Mouse (Mus musculus): ENCODE results near the gene Esr1. TPM values are rescaled to one million over a fixed set of nuclear protein-coding genes. Genes with fewer than 3 reads are reported as not detected.

The Esr1 gene
- polyA plus RNA-seq, 2 experiments = 0.06 to 0.29 TPM

- WGBS (ENCODE audit: insufficient replicate concordance) = 67% methylated on average over 2 of the region's 2 CpGs
- no peak for TF ChIP-seq CTCF (IDR thresholded peaks at IDR 0.05; ENCODE audit: low read depth)
- no peak for TF ChIP-seq EP300 (IDR thresholded peaks at IDR 0.05; ENCODE audit: low read depth)
- no peaks in the 10 kb centered on the region for H3K9me3 ChIP-seq (ENCODE audit: control insufficient read depth, low read length)
Measured at GRCm38 (mm10) chr10:4924391-4924790, 313.0 kb downstream of the Esr1 start.

DNA sequence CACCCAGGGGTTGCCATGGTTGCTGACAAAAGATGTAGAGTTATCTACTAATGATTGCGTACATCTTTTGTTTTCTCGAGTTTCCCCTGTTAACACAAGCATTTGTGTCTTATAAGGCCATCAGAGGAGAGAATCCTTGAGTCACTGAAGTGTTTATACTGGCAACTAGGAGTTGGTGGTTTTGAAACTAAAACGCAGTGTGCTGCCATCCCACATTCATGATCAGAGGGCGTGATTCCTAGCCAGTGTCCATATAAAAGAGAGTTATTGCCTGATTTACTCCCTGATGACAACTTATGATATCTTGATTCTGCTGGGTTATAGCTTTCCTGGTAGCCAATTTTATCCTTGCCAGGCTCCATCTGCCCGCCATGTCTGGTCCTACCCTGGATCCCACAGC is 331.8 kb downstream of the Esr1 start:
- no peak for ATAC-seq (ENCODE audit: insufficient read depth)

More at GRCm38 (mm10) chr10:4924391-4924790, 313.0 kb downstream of the Esr1 start:
- Histone ChIP-seq H3K9ac (replicated peaks) (no peak overlapping the region), H3K27me3 (ENCODE audit: control insufficient read depth, insufficient read depth, low read length) (no peaks in the 10 kb centered on the region), H3K36me3 (replicated peaks; ENCODE audit: control insufficient read depth, insufficient read depth, low read depth) (no peaks in the 10 kb centered on the region), H3K4me3 (ENCODE audit: insufficient read depth in 1 of 2, low read depth in 2 of 2, low read length in 2 of 2) (no peak overlapping the region), H3K4me2 (ENCODE audit: low read depth) (no peak overlapping the region), H3K4me1 (replicated peaks; ENCODE audit: control insufficient read depth in 2 of 2, insufficient read depth in 2 of 2, low read length in 1 of 2) (no peaks in the 10 kb centered on the region), H3K27ac (no peak overlapping the region)
- no peak for ATAC-seq (ENCODE audit: insufficient read depth)
- no peak for DNase-seq (ENCODE audit: low read depth in 3 of 3, low spot score in 3 of 3)

DNA sequence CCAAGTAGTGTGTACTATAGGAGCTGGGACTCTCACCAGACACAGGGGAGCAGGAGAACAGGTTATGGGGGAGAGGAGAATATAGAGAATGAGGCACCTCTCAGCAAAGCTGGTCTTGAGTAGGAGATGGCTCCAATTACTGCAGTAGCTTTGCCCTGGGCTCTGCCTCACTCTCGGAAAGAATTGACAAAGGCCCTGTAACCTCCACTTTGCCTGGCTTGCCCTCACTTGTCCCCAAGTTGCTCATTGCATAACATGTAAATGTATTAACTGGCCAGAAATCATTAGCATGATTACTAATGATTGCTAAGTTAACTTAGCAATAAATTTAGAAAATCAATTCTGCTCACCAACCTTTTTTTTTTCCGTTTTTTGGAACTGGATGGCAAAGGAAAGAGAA is 333.3 kb downstream of the Esr1 start:
- H3K36me3 ChIP-seq (replicated peaks; ENCODE audit: control insufficient read depth, insufficient read depth, low read depth) = no peaks in the 10 kb centered on the region
- no peak for ATAC-seq (ENCODE audit: insufficient read depth)
- no peak overlapping the region for H3K4me3 ChIP-seq (ENCODE audit: insufficient read depth in 1 of 2, low read depth in 2 of 2, low read length in 2 of 2)
- no peaks in the 10 kb centered on the region for H3K27me3 ChIP-seq (ENCODE audit: control insufficient read depth, insufficient read depth, low read length)
- H3K9ac ChIP-seq (replicated peaks) = no peak overlapping the region
- no peaks in the 10 kb centered on the region for H3K4me1 ChIP-seq (replicated peaks; ENCODE audit: control insufficient read depth in 2 of 2, insufficient read depth in 2 of 2, low read length in 1 of 2)
- no peaks in the 10 kb centered on the region for H3K9me3 ChIP-seq (ENCODE audit: control insufficient read depth, low read length)
- TF ChIP-seq EP300 (IDR thresholded peaks at IDR 0.05; ENCODE audit: low read depth) (no peak), CTCF (IDR thresholded peaks at IDR 0.05; ENCODE audit: low read depth) (no peak)
- no peak overlapping the region for H3K27ac ChIP-seq
- 55% methylated on average over 2 of the region's 2 CpGs for WGBS (ENCODE audit: insufficient replicate concordance)
- H3K4me2 ChIP-seq (ENCODE audit: low read depth) = no peak overlapping the region
- DNase-seq (ENCODE audit: low read depth in 3 of 3, low spot score in 3 of 3) = no peak

More for the DNA sequence above, 331.8 kb downstream of the Esr1 start:
- 54% methylated on average over 5 of the region's 5 CpGs for WGBS (ENCODE audit: insufficient replicate concordance)
- Histone ChIP-seq H3K4me1 (replicated peaks; ENCODE audit: control insufficient read depth in 2 of 2, insufficient read depth in 2 of 2, low read length in 1 of 2) (no peaks in the 10 kb centered on the region), H3K27ac (no peak overlapping the region), H3K36me3 (replicated peaks; ENCODE audit: control insufficient read depth, insufficient read depth, low read depth) (no peaks in the 10 kb centered on the region), H3K4me3 (ENCODE audit: insufficient read depth in 1 of 2, low read depth in 2 of 2, low read length in 2 of 2) (no peak overlapping the region), H3K9ac (replicated peaks) (no peak overlapping the region), H3K9me3 (ENCODE audit: control insufficient read depth, low read length) (no peaks in the 10 kb centered on the region), H3K4me2 (ENCODE audit: low read depth) (no peak overlapping the region), H3K27me3 (ENCODE audit: control insufficient read depth, insufficient read depth, low read length) (no peaks in the 10 kb centered on the region)
- TF ChIP-seq EP300 (IDR thresholded peaks at IDR 0.05; ENCODE audit: low read depth) (no peak), CTCF (IDR thresholded peaks at IDR 0.05; ENCODE audit: low read depth) (no peak)
- DNase-seq (ENCODE audit: low read depth in 3 of 3, low spot score in 3 of 3) = no peak

DNA sequence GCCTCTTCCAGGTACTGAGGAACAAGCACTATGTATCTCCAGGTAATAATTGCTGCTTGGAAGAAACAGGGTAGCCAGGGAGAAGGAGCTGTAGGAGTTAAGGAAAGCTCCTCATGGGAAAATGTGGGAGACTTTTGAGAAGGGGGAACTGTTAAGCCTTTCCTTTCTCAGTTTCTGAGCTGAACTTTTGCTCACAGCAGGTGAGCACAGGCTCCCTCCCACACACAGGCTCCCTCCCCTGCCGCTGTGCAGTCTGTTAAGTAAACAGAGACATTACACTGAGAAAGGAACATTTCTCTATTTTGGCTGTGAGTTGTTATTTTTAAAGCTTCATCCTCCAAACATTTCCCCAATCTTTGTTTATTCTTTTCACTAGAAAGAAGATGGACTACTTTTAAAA is 354.4 kb downstream of the Esr1 start:
- Histone ChIP-seq H3K9me3 (ENCODE audit: control insufficient read depth, low read length) (no peaks in the 10 kb centered on the region), H3K27me3 (ENCODE audit: control insufficient read depth, insufficient read depth, low read length) (no peaks in the 10 kb centered on the region), H3K4me1 (replicated peaks; ENCODE audit: control insufficient read depth in 2 of 2, insufficient read depth in 2 of 2, low read length in 1 of 2) (no peaks in the 10 kb centered on the region), H3K36me3 (replicated peaks; ENCODE audit: control insufficient read depth, insufficient read depth, low read depth) (no peaks in the 10 kb centered on the region), H3K4me3 (ENCODE audit: insufficient read depth in 1 of 2, low read depth in 2 of 2, low read length in 2 of 2) (no peak overlapping the region), H3K9ac (replicated peaks) (no peak overlapping the region), H3K4me2 (ENCODE audit: low read depth) (no peak overlapping the region), H3K27ac (no peak overlapping the region)
- WGBS (ENCODE audit: insufficient replicate concordance) = 25% methylated on average over 1 of the region's 1 CpGs
- DNase-seq (ENCODE audit: low read depth in 3 of 3, low spot score in 3 of 3) (no peak), ATAC-seq (ENCODE audit: insufficient read depth) (no peak)
- TF ChIP-seq CTCF (IDR thresholded peaks at IDR 0.05; ENCODE audit: low read depth) (no peak), EP300 (IDR thresholded peaks at IDR 0.05; ENCODE audit: low read depth) (no peak)

GRCm38 (mm10) chr10:4971156-4971555 is 359.8 kb downstream of the Esr1 start:
- ATAC-seq (ENCODE audit: insufficient read depth) (no peak), DNase-seq (ENCODE audit: low read depth in 3 of 3, low spot score in 3 of 3) (no peak)
- Histone ChIP-seq H3K36me3 (replicated peaks; ENCODE audit: control insufficient read depth, insufficient read depth, low read depth) (no peaks in the 10 kb centered on the region), H3K9me3 (ENCODE audit: control insufficient read depth, low read length) (no peaks in the 10 kb centered on the region), H3K27ac (no peak overlapping the region), H3K4me1 (replicated peaks; ENCODE audit: control insufficient read depth in 2 of 2, insufficient read depth in 2 of 2, low read length in 1 of 2) (no peaks in the 10 kb centered on the region), H3K4me3 (ENCODE audit: insufficient read depth in 1 of 2, low read depth in 2 of 2, low read length in 2 of 2) (no peak overlapping the region), H3K9ac (replicated peaks) (no peak overlapping the region), H3K27me3 (ENCODE audit: control insufficient read depth, insufficient read depth, low read length) (no peaks in the 10 kb centered on the region), H3K4me2 (ENCODE audit: low read depth) (no peak overlapping the region)
- TF ChIP-seq CTCF (IDR thresholded peaks at IDR 0.05; ENCODE audit: low read depth) = no peak
- TF ChIP-seq EP300 (IDR thresholded peaks at IDR 0.05; ENCODE audit: low read depth) = no peak
- 46% methylated on average over 7 of the region's 7 CpGs for WGBS (ENCODE audit: insufficient replicate concordance)
